Mouse (Mus musculus): ENCODE results near the gene Ints6. TPM values are rescaled to one million over a fixed set of nuclear protein-coding genes. Genes with fewer than 3 reads are reported as not detected.

The Ints6 gene
- polyA plus RNA-seq, 1 experiment from 2014 or later: 26.9 TPM

- 95% methylated on average over 1 of the region's 1 CpGs for WGBS
- no peak for ATAC-seq (ENCODE audit: low FRiP score)
Observed at GRCm38 (mm10) chr14:62721625-62722024, 39.3 kb downstream of the Ints6 start.

GRCm38 (mm10) chr14:62718161-62718560, 42.8 kb downstream of the Ints6 start:
- 91% methylated on average over 2 of the region's 2 CpGs for WGBS
- H3K27me3 ChIP-seq (ENCODE audit: control insufficient read depth, insufficient read depth, low read length): no peaks in the 10 kb centered on the region
- H3K9ac ChIP-seq (ENCODE audit: low read length): no peak overlapping the region
- H3K9me3 ChIP-seq (ENCODE audit: control insufficient read depth, low read length): no peaks in the 10 kb centered on the region
- DNase-seq (ENCODE audit: low spot score, missing footprints) (no peak), ATAC-seq (ENCODE audit: low FRiP score) (no peak)
- no peak overlapping the region for H3K4me3 ChIP-seq (ENCODE audit: low read depth, low read length)
- peaks cover 4% of the 10 kb centered on the region for H3K36me3 ChIP-seq (ENCODE audit: control insufficient read depth, insufficient read depth, low read length)
- H3K4me2 ChIP-seq: no peak overlapping the region
- no peaks in the 10 kb centered on the region for H3K4me1 ChIP-seq (ENCODE audit: control insufficient read depth, insufficient read depth, low read length)
- no peak overlapping the region for H3K27ac ChIP-seq (ENCODE audit: low read depth, low read length)

More at GRCm38 (mm10) chr14:62721625-62722024, 39.3 kb downstream of the Ints6 start:
- Histone ChIP-seq H3K4me2 (no peak overlapping the region), H3K27ac (ENCODE audit: low read depth, low read length) (no peak overlapping the region), H3K36me3 (ENCODE audit: control insufficient read depth, insufficient read depth, low read length) (no peaks in the 10 kb centered on the region), H3K4me3 (ENCODE audit: low read depth, low read length) (no peak overlapping the region), H3K27me3 (ENCODE audit: control insufficient read depth, insufficient read depth, low read length) (no peaks in the 10 kb centered on the region), H3K9me3 (ENCODE audit: control insufficient read depth, low read length) (no peaks in the 10 kb centered on the region), H3K9ac (ENCODE audit: low read length) (no peak overlapping the region), H3K4me1 (ENCODE audit: control insufficient read depth, insufficient read depth, low read length) (no peaks in the 10 kb centered on the region)
- no peak for DNase-seq (ENCODE audit: low spot score, missing footprints)

- Histone ChIP-seq H3K9ac (ENCODE audit: low read length) (no peak overlapping the region), H3K36me3 (ENCODE audit: control insufficient read depth, insufficient read depth, low read length) (no peaks in the 10 kb centered on the region), H3K27me3 (ENCODE audit: control insufficient read depth, insufficient read depth, low read length) (no peaks in the 10 kb centered on the region), H3K4me3 (ENCODE audit: low read depth, low read length) (no peak overlapping the region), H3K4me1 (ENCODE audit: control insufficient read depth, insufficient read depth, low read length) (no peaks in the 10 kb centered on the region), H3K27ac (ENCODE audit: low read depth, low read length) (no peak overlapping the region), H3K9me3 (ENCODE audit: control insufficient read depth, low read length) (no peaks in the 10 kb centered on the region), H3K4me2 (no peak overlapping the region)
- no peak for ATAC-seq (ENCODE audit: low FRiP score)
- WGBS: 93% methylated on average over 3 of the region's 3 CpGs
- DNase-seq (ENCODE audit: low spot score, missing footprints): no peak
Observed at GRCm38 (mm10) chr14:62673646-62674045, 87.3 kb downstream of the Ints6 start.

GRCm38 (mm10) chr14:62664976-62665673, 95.8 kb downstream of the Ints6 start:
- Histone ChIP-seq H3K9ac (ENCODE audit: low read length) (no peak overlapping the region), H3K4me2 (no peak overlapping the region), H3K36me3 (ENCODE audit: control insufficient read depth, insufficient read depth, low read length) (no peaks in the 10 kb centered on the region), H3K27ac (ENCODE audit: low read depth, low read length) (no peak overlapping the region), H3K27me3 (ENCODE audit: control insufficient read depth, insufficient read depth, low read length) (no peaks in the 10 kb centered on the region), H3K4me3 (ENCODE audit: low read depth, low read length) (no peak overlapping the region), H3K4me1 (ENCODE audit: control insufficient read depth, insufficient read depth, low read length) (no peaks in the 10 kb centered on the region), H3K9me3 (ENCODE audit: control insufficient read depth, low read length) (no peaks in the 10 kb centered on the region)
- 56% methylated on average over 9 of the region's 9 CpGs for WGBS
- ATAC-seq (ENCODE audit: low FRiP score) (no peak), DNase-seq (ENCODE audit: low spot score, missing footprints) (no peak)

- H3K4me2 ChIP-seq: no peak within 1 kb of the TSS
- DNase-seq (ENCODE audit: low spot score, missing footprints) (no peak), ATAC-seq (ENCODE audit: low FRiP score) (no peak)
- no peaks in the 10 kb centered on the region for H3K36me3 ChIP-seq (ENCODE audit: control insufficient read depth, insufficient read depth, low read length)
- H3K9ac ChIP-seq (ENCODE audit: low read length): no peak within 1 kb of the TSS
- H3K9me3 ChIP-seq (ENCODE audit: control insufficient read depth, low read length): no peaks in the 10 kb centered on the region
- no peak within 1 kb of the TSS for H3K4me3 ChIP-seq (ENCODE audit: low read depth, low read length)
- no peak within 1 kb of the TSS for H3K27ac ChIP-seq (ENCODE audit: low read depth, low read length)
- no peaks in the 10 kb centered on the region for H3K27me3 ChIP-seq (ENCODE audit: control insufficient read depth, insufficient read depth, low read length)
- no peaks in the 10 kb centered on the region for H3K4me1 ChIP-seq (ENCODE audit: control insufficient read depth, insufficient read depth, low read length)
- 86% methylated on average over 8 of the region's 8 CpGs for WGBS
Observed at GRCm38 (mm10) chr14:62663367-62663766, 97.6 kb downstream of the Ints6 start, which contains the start of gene Serpine3. Serpine3 (plus strand) TSS chr14:62663667.

- Histone ChIP-seq H3K27ac (ENCODE audit: low read depth, low read length) (no peak overlapping the region), H3K9ac (ENCODE audit: low read length) (no peak overlapping the region), H3K27me3 (ENCODE audit: control insufficient read depth, insufficient read depth, low read length) (no peaks in the 10 kb centered on the region), H3K4me1 (ENCODE audit: control insufficient read depth, insufficient read depth, low read length) (no peaks in the 10 kb centered on the region), H3K9me3 (ENCODE audit: control insufficient read depth, low read length) (no peaks in the 10 kb centered on the region), H3K36me3 (ENCODE audit: control insufficient read depth, insufficient read depth, low read length) (no peaks in the 10 kb centered on the region), H3K4me3 (ENCODE audit: low read depth, low read length) (no peak overlapping the region), H3K4me2 (no peak overlapping the region)
- no peak for DNase-seq (ENCODE audit: low spot score, missing footprints)
- no peak for ATAC-seq (ENCODE audit: low FRiP score)
- 85% methylated on average over 6 of the region's 6 CpGs for WGBS
Observed at GRCm38 (mm10) chr14:62662381-62662780, 98.6 kb downstream of the Ints6 start.

- H3K4me1 ChIP-seq (ENCODE audit: control insufficient read depth, insufficient read depth, low read length): no peaks in the 10 kb centered on the region
- 84% methylated on average over 3 of the region's 3 CpGs for WGBS
- no peak overlapping the region for H3K9ac ChIP-seq (ENCODE audit: low read length)
- no peak for ATAC-seq (ENCODE audit: low FRiP score)
- H3K36me3 ChIP-seq (ENCODE audit: control insufficient read depth, insufficient read depth, low read length): no peaks in the 10 kb centered on the region
- no peak overlapping the region for H3K4me3 ChIP-seq (ENCODE audit: low read depth, low read length)
- H3K27me3 ChIP-seq (ENCODE audit: control insufficient read depth, insufficient read depth, low read length): no peaks in the 10 kb centered on the region
- no peak overlapping the region for H3K27ac ChIP-seq (ENCODE audit: low read depth, low read length)
- no peak for DNase-seq (ENCODE audit: low spot score, missing footprints)
- H3K9me3 ChIP-seq (ENCODE audit: control insufficient read depth, low read length): no peaks in the 10 kb centered on the region
- H3K4me2 ChIP-seq: no peak overlapping the region
Observed at GRCm38 (mm10) chr14:62657469-62657868, 103.5 kb downstream of the Ints6 start.

- Histone ChIP-seq H3K4me1 (ENCODE audit: control insufficient read depth, insufficient read depth, low read length) (no peaks in the 10 kb centered on the region), H3K27me3 (ENCODE audit: control insufficient read depth, insufficient read depth, low read length) (no peaks in the 10 kb centered on the region), H3K9me3 (ENCODE audit: control insufficient read depth, low read length) (no peaks in the 10 kb centered on the region), H3K4me3 (ENCODE audit: low read depth, low read length) (no peak overlapping the region), H3K4me2 (no peak overlapping the region), H3K27ac (ENCODE audit: low read depth, low read length) (no peak overlapping the region), H3K36me3 (ENCODE audit: control insufficient read depth, insufficient read depth, low read length) (no peaks in the 10 kb centered on the region), H3K9ac (ENCODE audit: low read length) (no peak overlapping the region)
- ATAC-seq (ENCODE audit: low FRiP score) (no peak), DNase-seq (ENCODE audit: low spot score, missing footprints) (no peak)
- WGBS: 92% methylated on average over 7 of the region's 7 CpGs
Observed at GRCm38 (mm10) chr14:62655996-62656395, 105.0 kb downstream of the Ints6 start.

- no peak overlapping the region for H3K9ac ChIP-seq (ENCODE audit: low read length)
- no peak overlapping the region for H3K4me3 ChIP-seq (ENCODE audit: low read depth, low read length)
- H3K27me3 ChIP-seq (ENCODE audit: control insufficient read depth, insufficient read depth, low read length): no peaks in the 10 kb centered on the region
- no peaks in the 10 kb centered on the region for H3K4me1 ChIP-seq (ENCODE audit: control insufficient read depth, insufficient read depth, low read length)
- H3K27ac ChIP-seq (ENCODE audit: low read depth, low read length): no peak overlapping the region
- H3K4me2 ChIP-seq: no peak overlapping the region
- ATAC-seq (ENCODE audit: low FRiP score): no peak
- H3K9me3 ChIP-seq (ENCODE audit: control insufficient read depth, low read length): no peaks in the 10 kb centered on the region
- no peak for DNase-seq (ENCODE audit: low spot score, missing footprints)
- no peaks in the 10 kb centered on the region for H3K36me3 ChIP-seq (ENCODE audit: control insufficient read depth, insufficient read depth, low read length)
- WGBS: 90% methylated on average over 3 of the region's 3 CpGs
Observed at GRCm38 (mm10) chr14:62651771-62652170, 109.2 kb downstream of the Ints6 start.

Data from midbrain, embryonic 11.5 days (tissue).